Mouse (Mus musculus) embryo, embryonic 10.5 days (tissue): ENCODE results near the gene Gm4981.
A peak's percentile ranks its signal among the peaks of the same experiment; 100 is the strongest.
"Not testable (repeated sequence)": the region's sequence is repeated elsewhere in the genome, so short reads cannot be mapped to it uniquely, and the experiment has no call there.

Experiments
- DNase-seq: peaks from one replicate; pipeline ENCODE4 v3.0.0-alpha.2; 2015; ENCODE audit warnings: low spot score

Gene Gm4981

DNA sequence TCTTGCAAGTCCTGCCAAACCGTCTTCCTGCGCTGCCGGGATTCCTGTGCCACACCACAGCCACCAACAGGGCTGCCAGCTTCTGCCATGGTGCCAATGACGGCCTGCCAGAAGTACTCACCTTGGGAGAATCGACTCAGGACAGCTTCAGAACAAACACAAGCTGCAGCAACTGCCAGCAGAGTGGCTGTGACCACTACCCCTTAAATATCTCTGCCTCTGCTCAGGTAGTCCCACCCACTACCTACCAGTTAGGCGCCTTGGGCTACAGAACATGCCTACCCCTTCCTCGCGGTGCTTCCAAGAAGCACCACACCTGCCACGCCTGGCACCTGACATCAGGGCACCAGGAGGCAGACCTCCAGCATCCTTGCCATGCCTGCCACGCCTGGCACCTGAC lies at the start of gene Gm4981:
Gm4981 (minus strand) TSS at position 89 of the 400 bp plus-strand sequence.
- DNase-seq: no peak

- DNase-seq: no peak
Measured at GRCm38 (mm10) chr10:58282238-58282637, 45.7 kb upstream of the Gm4981 start.

DNA sequence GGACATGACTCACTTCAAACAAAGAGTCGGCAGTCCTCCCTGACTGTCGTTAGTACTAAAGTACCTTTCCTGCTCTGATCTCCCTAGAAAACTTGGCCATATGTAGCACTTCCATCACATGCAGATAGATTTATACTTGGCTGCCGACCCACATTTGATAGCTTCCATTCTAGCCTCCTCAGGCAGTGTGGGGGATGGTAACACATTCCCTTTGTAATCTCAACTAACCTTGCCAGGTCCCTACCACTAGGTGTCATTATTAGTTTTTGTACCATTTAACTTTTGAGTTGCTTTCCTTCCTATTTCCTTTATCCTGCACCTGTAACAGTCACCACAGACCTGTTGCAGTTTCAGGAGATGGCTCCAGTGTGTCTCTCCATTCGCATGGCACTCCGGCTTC lies 22.0 kb upstream of the Gm4981 start:
- DNase-seq: peak; percentile 12

DNA sequence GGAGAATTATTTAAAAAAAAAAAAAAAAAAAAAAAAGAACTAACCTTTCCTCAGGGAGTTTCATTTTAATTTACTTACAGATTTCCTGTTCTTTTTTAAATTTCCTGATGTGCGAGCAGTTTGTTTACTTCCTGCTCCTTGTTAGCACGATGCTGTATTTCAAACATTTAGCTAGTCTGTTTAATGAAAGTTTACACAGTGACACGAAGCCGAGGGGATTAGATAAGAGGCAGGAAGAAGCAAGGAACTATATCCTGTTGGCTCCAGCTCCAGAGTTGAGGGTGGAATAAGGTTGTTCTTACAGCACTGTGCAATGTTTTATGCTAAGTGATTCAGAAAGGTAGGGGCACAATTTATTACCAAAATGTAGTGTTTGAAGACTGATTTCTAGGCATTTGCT lies 19.5 kb upstream of the Gm4981 start:
- peak; percentile 17 for DNase-seq

DNA sequence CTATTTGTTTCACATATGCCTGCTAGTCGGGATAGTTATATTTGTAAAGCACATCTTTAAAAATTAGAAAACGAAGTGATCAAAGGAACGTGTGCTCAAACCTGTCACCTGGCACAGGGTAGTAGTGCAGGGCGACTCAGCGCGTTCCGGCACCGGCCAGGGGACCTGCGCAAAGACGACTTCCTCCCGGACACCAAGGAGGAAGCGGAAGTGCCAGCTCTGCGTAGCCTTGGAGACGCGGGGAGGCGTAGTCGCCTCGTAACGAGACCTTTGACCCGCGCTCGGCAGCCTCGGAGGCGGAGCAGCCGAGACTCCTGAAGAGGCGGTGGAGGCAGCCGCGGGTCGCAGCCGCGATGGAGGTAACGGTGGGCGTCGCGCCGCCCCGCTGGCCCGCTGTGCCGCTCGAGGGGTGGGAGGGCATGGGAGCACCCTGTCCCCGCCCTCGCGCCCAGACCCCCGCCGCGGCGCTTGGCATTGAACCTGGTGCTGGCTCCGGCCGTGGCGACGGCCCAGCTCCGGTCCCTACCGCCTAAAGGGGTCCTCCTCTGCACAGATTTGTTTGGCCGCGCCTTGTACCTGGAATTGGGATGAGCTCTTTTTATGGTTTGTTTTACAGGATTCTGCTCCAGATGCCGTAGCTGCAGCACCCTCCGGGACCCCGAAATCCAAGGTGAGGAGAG lies 18.9 kb upstream of the Gm4981 start, which contains the start of gene Gcc2:
Gcc2 (plus strand) TSS at position 285 of the 680 bp plus-strand sequence.
- peak; percentile 97 for DNase-seq

DNA sequence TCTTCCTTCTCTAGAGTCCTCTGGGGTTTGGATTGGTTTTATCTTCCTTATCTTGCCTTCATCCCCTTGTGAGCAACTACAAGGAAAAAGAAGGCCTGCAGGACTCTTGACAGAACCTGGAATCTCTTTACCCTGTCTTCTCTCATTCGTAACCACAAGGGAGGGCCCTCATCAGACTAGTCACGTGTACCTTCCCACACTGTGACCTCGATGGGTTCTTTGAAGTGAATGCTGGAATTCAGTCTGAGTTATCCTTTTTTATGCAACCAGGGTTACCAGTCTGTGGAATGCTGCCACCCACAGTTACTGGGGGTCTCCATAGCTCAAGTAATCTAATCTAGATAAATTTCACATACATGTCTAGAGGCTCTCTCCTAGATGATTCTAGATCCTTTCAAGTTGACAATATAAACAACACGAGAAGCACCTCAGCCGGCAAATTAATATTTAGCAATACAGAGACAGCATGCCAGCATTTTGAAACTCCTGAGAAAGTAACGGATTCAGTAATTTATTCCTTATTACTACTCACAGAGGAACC lies 18.2 kb upstream of the Gm4981 start:
- DNase-seq: peak; percentile 9

- DNase-seq: no peak
Measured at GRCm38 (mm10) chr10:58249535-58249934, 13.0 kb upstream of the Gm4981 start.

GRCm38 (mm10) chr10:58238984-58239740 lies 2.7 kb upstream of the Gm4981 start:
- DNase-seq: peak; percentile 35

DNA sequence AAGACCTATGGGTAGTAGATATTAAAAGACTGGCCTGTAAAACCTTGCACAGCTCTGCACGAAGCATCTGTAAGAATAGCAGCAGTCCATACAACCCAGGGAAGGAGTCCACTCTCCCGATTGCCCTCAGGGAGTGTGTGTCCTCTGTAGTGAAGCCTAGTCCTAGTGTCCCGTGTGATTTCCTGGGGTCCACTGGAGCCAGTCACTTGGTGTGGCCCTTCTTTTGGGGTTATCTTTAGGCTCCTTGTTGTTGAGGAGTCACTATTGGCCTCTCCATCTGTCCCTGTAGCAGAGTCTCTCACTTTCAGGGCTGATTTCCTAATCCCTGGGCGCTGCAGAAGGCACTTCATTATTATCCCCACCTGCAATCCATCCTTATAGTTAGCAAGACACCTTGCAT lies 1.5 kb downstream of the Gm4981 start:
- not testable (repeated sequence) for DNase-seq

DNA sequence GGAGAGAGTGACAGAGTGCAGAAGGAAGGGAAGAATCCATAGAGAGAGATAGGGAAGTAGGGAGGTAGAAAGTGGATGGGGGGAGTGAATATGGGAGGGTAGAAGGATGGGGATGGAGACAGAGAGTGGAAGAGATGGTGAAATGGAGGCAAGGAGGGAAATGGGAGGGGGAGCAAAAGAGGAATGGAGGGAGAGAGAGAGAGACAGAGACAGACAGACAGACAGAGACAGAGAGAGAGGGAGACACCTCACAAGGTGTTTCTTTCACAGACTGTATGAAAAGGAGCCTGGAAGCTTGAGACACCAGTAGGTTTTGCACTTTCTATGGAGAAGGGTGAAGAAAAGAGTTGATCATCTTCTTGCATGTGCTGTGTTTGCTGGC lies 2.8 kb downstream of the Gm4981 start:
- not testable (repeated sequence) for DNase-seq

DNA sequence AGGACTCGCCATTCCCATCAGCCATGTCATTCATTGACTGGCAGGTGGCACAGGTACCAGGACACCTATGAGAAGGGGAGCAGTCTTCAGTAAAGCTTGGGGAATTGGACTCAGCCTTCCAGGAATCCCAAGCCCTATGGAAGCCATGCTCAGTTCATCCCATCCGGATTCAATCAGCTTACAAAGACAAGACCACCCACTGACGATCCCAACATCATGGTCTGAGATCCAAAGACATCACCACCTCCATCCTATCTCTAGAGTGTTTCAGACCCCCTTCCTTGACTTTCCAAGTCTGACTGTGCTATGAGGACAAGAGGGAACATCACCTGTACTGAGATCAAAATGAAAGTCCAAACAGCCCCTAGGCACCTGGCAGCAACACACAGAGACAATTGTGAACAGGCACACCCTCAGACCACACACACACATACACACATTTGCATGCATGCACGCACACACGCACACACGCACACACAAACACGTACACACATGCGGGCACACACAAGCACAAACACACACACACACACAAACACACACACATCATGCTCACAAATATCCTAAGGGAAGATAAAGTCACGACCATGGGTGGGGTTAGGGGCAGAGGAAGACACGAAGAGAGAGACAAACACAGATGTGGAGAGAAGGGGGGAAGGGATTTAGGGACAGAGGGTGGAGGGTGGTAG lies 3.3 kb downstream of the Gm4981 start:
- DNase-seq: not testable (repeated sequence)

DNA sequence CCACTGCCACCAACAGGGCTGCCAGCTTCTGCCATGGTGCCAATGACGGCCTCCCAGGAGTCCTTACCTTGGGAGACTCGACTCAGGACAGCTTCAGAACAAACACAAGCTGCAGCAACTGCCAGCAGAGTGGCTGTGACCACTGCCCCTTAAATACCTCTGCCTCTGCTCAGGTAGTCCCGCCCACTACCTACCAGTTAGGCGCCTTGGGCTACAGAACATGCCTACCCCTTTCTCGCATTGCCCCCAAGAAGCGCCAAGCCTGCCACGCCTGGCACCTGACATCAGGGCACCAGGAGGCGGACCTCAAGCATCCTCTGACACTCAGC lies 3.9 kb downstream of the Gm4981 start, which contains the start of gene Duxf3:
Duxf3 (minus strand) TSS at position 35 of the 329 bp plus-strand sequence.
- not testable (repeated sequence) for DNase-seq

GRCm38 (mm10) chr10:58231779-58232640 lies 4.5 kb downstream of the Gm4981 start:
- DNase-seq: peak; percentile 34

DNA sequence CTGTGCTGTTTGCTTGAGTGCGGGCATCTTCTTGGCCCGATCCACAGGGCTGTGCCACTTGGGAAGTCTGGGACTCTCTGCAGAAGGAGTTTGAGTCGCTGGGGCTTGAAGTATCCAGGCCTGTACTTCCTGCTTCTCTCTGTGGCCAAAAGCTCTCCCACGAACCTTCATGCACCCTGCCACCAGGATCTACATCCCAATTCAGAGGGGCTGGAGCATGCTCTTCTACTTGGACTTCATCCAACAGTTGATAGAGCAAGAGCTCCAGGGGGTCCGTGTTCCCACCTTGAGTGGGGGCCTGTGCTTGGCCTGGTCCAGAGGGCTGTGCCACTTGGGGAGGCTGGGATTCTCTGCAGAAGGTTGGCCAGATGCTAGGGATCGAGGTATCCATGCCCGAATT lies 5.4 kb downstream of the Gm4981 start:
- not testable (repeated sequence) for DNase-seq

DNA sequence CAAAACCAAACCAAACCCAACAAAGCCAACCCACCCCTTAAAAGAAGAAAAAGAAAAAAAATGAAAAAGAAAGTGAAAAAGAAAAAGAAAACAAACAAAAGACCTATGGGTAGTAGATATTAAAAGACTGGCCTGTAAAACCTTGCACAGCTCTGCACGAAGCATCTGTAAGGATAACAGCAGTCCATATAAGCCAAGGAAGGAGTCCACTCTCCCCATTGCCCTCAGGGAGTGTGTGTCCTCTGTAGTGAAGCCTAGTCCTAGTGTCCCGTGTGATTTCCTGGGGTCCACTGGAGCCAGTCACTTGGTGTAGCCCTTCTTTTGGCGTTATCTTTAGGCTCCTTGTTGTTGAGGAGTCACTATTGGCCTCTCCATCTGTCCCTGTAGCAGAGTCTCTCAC lies 6.5 kb downstream of the Gm4981 start:
- not testable (repeated sequence) for DNase-seq

DNA sequence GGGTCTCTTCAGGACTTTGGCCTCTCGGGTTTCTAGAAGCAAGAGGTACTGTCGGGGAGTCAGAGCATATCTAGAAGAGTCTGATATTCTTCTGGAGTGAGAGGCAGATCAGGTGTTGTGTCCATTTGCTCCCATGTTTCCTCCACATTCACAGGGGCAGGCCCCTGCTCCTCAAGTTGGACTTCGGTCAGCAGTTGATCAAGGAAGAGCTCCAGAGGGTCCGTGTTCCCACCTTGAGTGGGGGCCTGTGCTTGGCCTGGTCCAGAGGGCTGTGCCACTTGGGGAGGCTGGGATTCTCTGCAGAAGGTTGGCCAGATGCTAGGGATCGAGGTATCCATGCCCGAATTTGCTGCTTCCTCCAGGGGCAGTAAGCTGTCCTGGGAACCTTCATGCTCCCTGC lies 8.7 kb downstream of the Gm4981 start:
- not testable (repeated sequence) for DNase-seq

- DNase-seq: peak; percentile 25
Measured at GRCm38 (mm10) chr10:58226357-58226756, 10.1 kb downstream of the Gm4981 start.

GRCm38 (mm10) chr10:58224827-58225785 lies 11.4 kb downstream of the Gm4981 start, which contains the start of gene AW822073:
Gene AW822073 (minus strand): TSS chr10:58224930.
- DNase-seq: not testable (repeated sequence)

DNA sequence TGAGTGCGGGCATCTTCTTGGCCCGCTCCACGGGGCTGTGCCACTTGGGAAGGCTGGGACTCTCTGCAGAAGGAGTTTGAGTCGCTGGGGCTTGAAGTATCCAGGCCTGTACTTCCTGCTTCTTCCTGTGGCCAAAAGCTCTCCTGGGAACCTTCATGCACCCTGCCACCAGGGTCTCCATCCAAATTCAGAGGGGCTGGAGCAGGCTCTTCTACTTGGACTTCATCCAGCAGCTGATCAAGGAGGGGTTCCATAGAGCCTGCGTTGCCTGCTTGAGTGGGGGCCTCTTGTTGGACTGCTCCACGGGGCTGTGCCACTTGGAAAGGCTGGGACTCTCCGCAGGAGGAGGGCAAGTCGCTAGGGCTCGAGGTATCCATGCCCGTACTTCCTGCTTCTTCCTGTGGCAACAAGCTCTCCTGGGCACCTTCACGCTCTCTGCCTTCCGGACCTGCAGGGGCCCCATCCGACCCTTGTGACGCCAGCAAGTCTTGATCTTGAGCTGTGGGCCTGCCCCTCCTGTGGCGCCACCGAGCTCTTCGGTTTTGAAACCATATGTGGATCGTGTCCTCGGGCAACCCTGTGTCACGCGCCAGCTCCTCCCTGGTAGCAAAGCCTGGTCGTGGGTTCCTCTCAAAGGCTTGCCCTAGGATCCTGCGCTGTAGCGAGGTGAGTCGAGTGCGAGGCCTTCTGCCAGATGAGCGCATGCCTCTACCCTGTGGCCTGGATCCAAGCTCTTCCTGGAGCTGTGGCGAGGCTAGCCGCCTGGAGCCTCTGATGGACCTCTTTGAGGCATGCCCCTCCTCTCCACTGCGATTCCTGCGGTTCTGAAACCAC lies 12.3 kb downstream of the Gm4981 start:
- DNase-seq: not testable (repeated sequence)
